In genomic region chr10:80668614-80669013, GRCm38 (mm10) we compare ENCODE assay signal across 11 mouse cellular contexts. TPM values are rescaled to one million over a fixed set of nuclear protein-coding genes. Genes with fewer than 3 reads are reported as not detected.
A peak's percentile ranks its signal among the peaks of the same experiment; 100 is the strongest.
DNase-seq lines count a peak whose midpoint lies in the region; ATAC-seq and TF ChIP-seq lines count a peak whose summit lies in the region.
"Had no signal": no experiment of that assay in that cellular context is flagged by ENCODE, and none has a peak within 500 bp of the region (broad histone marks: within the 10 kb centered on the region; RNA-seq: fewer than 3 reads in every experiment).

No protein-coding gene starts in this region.

- peaks cover 62% of the 10 kb centered on the region for H3K36me3 ChIP-seq in stomach, postnatal 0 days (ENCODE audit: control insufficient read depth, insufficient read depth, low read length)

- no peak overlapping the region for H3K4me3 ChIP-seq in stomach, postnatal 0 days (ENCODE audit: low read depth, low read length)
- no peak overlapping the region for H3K4me3 ChIP-seq in left cerebral cortex, adult 2 months
- H3K4me3 ChIP-seq: midbrain, embryonic 15.5 days had no signal

- H3K27me3 ChIP-seq in stomach, postnatal 0 days (ENCODE audit: control insufficient read depth, insufficient read depth, low read length), result no peaks in the 10 kb centered on the region
- H3K27me3 ChIP-seq: midbrain, embryonic 15.5 days had no signal

- TF ChIP-seq EP300 in stomach, postnatal 0 days (optimal IDR thresholded peaks at IDR 0.05), result no peak

- 63% methylated on average over 11 of the region's 11 CpGs for WGBS in stomach, postnatal 0 days

- H3K4me1 ChIP-seq in stomach, postnatal 0 days (replicated peaks; ENCODE audit: control insufficient read depth, insufficient read depth), result peaks cover 7% of the 10 kb centered on the region

- DNase-seq in heart, adult 11 months, result peak; percentile 98
- DNase-seq in heart, postnatal 4 days, result no peak
- peak; percentile 81 for DNase-seq in urinary bladder, postnatal 14 days (ENCODE audit: low spot score)
- no peak for DNase-seq in urinary bladder, postnatal 25 days (ENCODE audit: low spot score)
- DNase-seq in kidney, postnatal 14 days, result peak; percentile 48
- DNase-seq in stomach, postnatal 0 days (ENCODE audit: low spot score), result peak; percentile 87
- DNase-seq in left cerebral cortex, adult 2 months (ENCODE audit: extremely low spot score in 1 of 2, low spot score in 2 of 2), result no peak
- no peak for DNase-seq in yolk sac, embryonic 10.5 days (ENCODE audit: low spot score)
- DNase-seq: retina, postnatal 1 day had no signal

- TF ChIP-seq CTCF in stomach, postnatal 0 days (IDR thresholded peaks at IDR 0.05; ENCODE audit: low read depth), result no peak
- no peak for TF ChIP-seq CTCF in left cerebral cortex, adult 2 months (IDR thresholded peaks at IDR 0.05)

- H3K27ac ChIP-seq in stomach, postnatal 0 days (replicated peaks), result peak overlapping the region; percentile 53
- no peak overlapping the region for H3K27ac ChIP-seq in left cerebral cortex, adult 2 months
- H3K27ac ChIP-seq: liver, embryonic 14.5 days; midbrain, embryonic 15.5 days had no signal

- no peaks in the 10 kb centered on the region for H3K9me3 ChIP-seq in stomach, postnatal 0 days (ENCODE audit: control insufficient read depth, low read length)
- H3K9me3 ChIP-seq: midbrain, embryonic 15.5 days had no signal

- H3K9ac ChIP-seq in stomach, postnatal 0 days (ENCODE audit: low read length), result no peak overlapping the region
- H3K9ac ChIP-seq: liver, embryonic 14.5 days; midbrain, embryonic 15.5 days had no signal

- intact Hi-C loops in left cerebral cortex, adult 2 months (cut with DNase I), result no loop called here

- peak; percentile 7; the same call in 1 of the 2 replicates for ATAC-seq in stomach, postnatal 0 days (ENCODE audit: low FRiP score, low TSS enrichment)
- ATAC-seq: midbrain, embryonic 15.5 days had no signal

- H3K4me2 ChIP-seq in stomach, postnatal 0 days (replicated peaks; ENCODE audit: low read depth), result no peak overlapping the region
- H3K4me2 ChIP-seq: midbrain, embryonic 15.5 days had no signal

RNA-seq across cellular contexts. Expression of gene Mknk2, which starts 9.3 kb away (rescaled TPM):
- 100 to 1,000 TPM; 105 TPM for total RNA-seq in heart, postnatal 4 days (2021)
- 55.2 and 61.7 TPM in 2 replicates for polyA plus RNA-seq in stomach, postnatal 0 days (2015; fragmentation: Nextera tagmentation; extraction: Ambion mirVana)
- 10 to 100 TPM; 42.8 to 48.8 TPM for total RNA-seq in left cerebral cortex, adult 2 months (2021)

RNA-seq across cellular contexts. Expression of gene Btbd2, which starts 11.7 kb away (rescaled TPM):
- total RNA-seq in heart, postnatal 4 days (2021), result 10 to 100 TPM; 42.2 to 42.4 TPM
- polyA plus RNA-seq in stomach, postnatal 0 days (2015; fragmentation: Nextera tagmentation; extraction: Ambion mirVana), result 28.3 and 30.0 TPM in 2 replicates
- 10 to 100 TPM; 85.1 to 96.7 TPM for total RNA-seq in left cerebral cortex, adult 2 months (2021)

RNA-seq across cellular contexts. Expression of gene Mob3a, which starts 33.2 kb away (rescaled TPM):
- 10 to 100 TPM; 12.5 to 13.0 TPM for total RNA-seq in heart, postnatal 4 days (2021)
- 22.9 and 23.9 TPM in 2 replicates for polyA plus RNA-seq in stomach, postnatal 0 days (2015; fragmentation: Nextera tagmentation; extraction: Ambion mirVana)
- total RNA-seq in left cerebral cortex, adult 2 months (2021), result 10 to 100 TPM; 13.6 to 15.5 TPM

RNA-seq across cellular contexts. Expression of gene Izumo4, which starts 33.4 kb away (rescaled TPM):
- total RNA-seq in heart, postnatal 4 days (2021), result 1 to 10 TPM; 3.2 to 4.6 TPM
- polyA plus RNA-seq in stomach, postnatal 0 days (2015; fragmentation: Nextera tagmentation; extraction: Ambion mirVana), result 14.8 and 18.0 TPM in 2 replicates
- 10 to 100 TPM; 45.0 to 46.0 TPM for total RNA-seq in left cerebral cortex, adult 2 months (2021)

RNA-seq across cellular contexts. Expression of gene Csnk1g2, which starts 46.0 kb away (rescaled TPM):
- total RNA-seq in heart, postnatal 4 days (2021), result 100 to 1,000 TPM; 142 to 162 TPM
- polyA plus RNA-seq in stomach, postnatal 0 days (2015; fragmentation: Nextera tagmentation; extraction: Ambion mirVana), result 75.4 and 83.9 TPM in 2 replicates
- total RNA-seq in left cerebral cortex, adult 2 months (2021), result 100 to 1,000 TPM; 244 to 251 TPM

Comparison
In these comparisons a context has a peak if more than half of its experiments do, and no peak if none do; other contexts are left out.
1. DNase-seq: peak in heart, adult 11 months (single experiment), urinary bladder, postnatal 14 days (single experiment), kidney, postnatal 14 days (single experiment) and stomach, postnatal 0 days (single experiment); none in heart, postnatal 4 days (single experiment), urinary bladder, postnatal 25 days (single experiment), left cerebral cortex, adult 2 months (0 of 2) and yolk sac, embryonic 10.5 days (single experiment).